Mouse (Mus musculus): ENCODE measurements around the gene Rad51c. TPM values are rescaled to one million over a fixed set of nuclear protein-coding genes. Genes with fewer than 3 reads are reported as not detected.
"Not testable (repeated sequence)": the region's sequence is repeated elsewhere in the genome, so short reads cannot be mapped to it uniquely, and the experiment has no call there.

The Rad51c gene
- total and polyA plus RNA-seq, 2 experiments from 2014 or later: 2.6 to 4.0 TPM

GRCm38 (mm10) chr11:87447429-87447828 is 42.7 kb upstream of the Rad51c start:
- Histone ChIP-seq H3K4me3 (ENCODE audit: low read depth, low read length) (no peak overlapping the region), H3K36me3 (ENCODE audit: insufficient read depth) (no peaks in the 10 kb centered on the region), H3K27me3 (ENCODE audit: insufficient read depth, low read length) (no peaks in the 10 kb centered on the region), H3K9ac (no peak overlapping the region), H3K9me3 (ENCODE audit: low read length) (no peaks in the 10 kb centered on the region), H3K27ac (ENCODE audit: low read depth, low read length) (no peak overlapping the region), H3K4me2 (ENCODE audit: low read depth) (no peak overlapping the region), H3K4me1 (ENCODE audit: insufficient read depth) (no peaks in the 10 kb centered on the region; the same call in 1 of the 2 replicates)
- no peak for TF ChIP-seq CTCF (IDR thresholded peaks at IDR 0.05; ENCODE audit: low read depth)
- ATAC-seq (no peak), DNase-seq (no peak)

GRCm38 (mm10) chr11:87446159-87446558 is 41.4 kb upstream of the Rad51c start:
- H3K36me3 ChIP-seq (ENCODE audit: insufficient read depth): no peaks in the 10 kb centered on the region
- no peak overlapping the region for H3K9ac ChIP-seq
- ATAC-seq: no peak
- 91% methylated on average over 3 of the region's 3 CpGs for WGBS
- H3K9me3 ChIP-seq (ENCODE audit: low read length): no peaks in the 10 kb centered on the region
- H3K4me3 ChIP-seq (ENCODE audit: low read depth, low read length): no peak overlapping the region
- no peaks in the 10 kb centered on the region for H3K27me3 ChIP-seq (ENCODE audit: insufficient read depth, low read length)
- DNase-seq: no peak
- H3K4me1 ChIP-seq (ENCODE audit: insufficient read depth): no peaks in the 10 kb centered on the region; the same call in 1 of the 2 replicates
- no peak for TF ChIP-seq CTCF (IDR thresholded peaks at IDR 0.05; ENCODE audit: low read depth)
- H3K27ac ChIP-seq (ENCODE audit: low read depth, low read length): no peak overlapping the region
- no peak overlapping the region for H3K4me2 ChIP-seq (ENCODE audit: low read depth)

GRCm38 (mm10) chr11:87445593-87445992 is 40.8 kb upstream of the Rad51c start:
- DNase-seq; H3K4me3 ChIP-seq (ENCODE audit: low read depth, low read length); H3K9ac ChIP-seq; H3K9me3 ChIP-seq (ENCODE audit: low read length); H3K27me3 ChIP-seq (ENCODE audit: insufficient read depth, low read length); ATAC-seq; H3K27ac ChIP-seq (ENCODE audit: low read depth, low read length); H3K4me1 ChIP-seq (ENCODE audit: insufficient read depth); H3K36me3 ChIP-seq (ENCODE audit: insufficient read depth); H3K4me2 ChIP-seq (ENCODE audit: low read depth): not testable (repeated sequence)
- 75% methylated on average over 3 of the region's 4 CpGs for whole genome bisulfite sequencing

GRCm38 (mm10) chr11:87444735-87445428 is 40.1 kb upstream of the Rad51c start:
- Histone ChIP-seq H3K9ac (no peak overlapping the region), H3K9me3 (ENCODE audit: low read length) (no peaks in the 10 kb centered on the region), H3K27ac (ENCODE audit: low read depth, low read length) (no peak overlapping the region), H3K27me3 (ENCODE audit: insufficient read depth, low read length) (no peaks in the 10 kb centered on the region), H3K4me2 (ENCODE audit: low read depth) (no peak overlapping the region; the same call in 1 of the 2 replicates), H3K4me1 (ENCODE audit: insufficient read depth) (no peaks in the 10 kb centered on the region; the same call in 1 of the 2 replicates), H3K4me3 (ENCODE audit: low read depth, low read length) (no peak overlapping the region), H3K36me3 (ENCODE audit: insufficient read depth) (no peaks in the 10 kb centered on the region)
- no peak for ATAC-seq
- DNase-seq: no peak
- TF ChIP-seq CTCF (IDR thresholded peaks at IDR 0.05; ENCODE audit: low read depth): no peak
- 8% methylated on average over 16 of the region's 16 CpGs for WGBS

- not testable (repeated sequence) for H3K36me3 ChIP-seq (ENCODE audit: insufficient read depth); H3K4me1 ChIP-seq (ENCODE audit: insufficient read depth); H3K27me3 ChIP-seq (ENCODE audit: insufficient read depth, low read length); H3K4me3 ChIP-seq (ENCODE audit: low read depth, low read length); DNase-seq; H3K27ac ChIP-seq (ENCODE audit: low read depth, low read length); H3K9ac ChIP-seq; ATAC-seq; H3K9me3 ChIP-seq (ENCODE audit: low read length); H3K4me2 ChIP-seq (ENCODE audit: low read depth)
- WGBS: 73% methylated on average over 10 of the region's 10 CpGs
Observed at GRCm38 (mm10) chr11:87444056-87444455, 39.3 kb upstream of the Rad51c start.

GRCm38 (mm10) chr11:87443373-87443883 is 38.7 kb upstream of the Rad51c start:
- H3K27me3 ChIP-seq (ENCODE audit: insufficient read depth, low read length): no peaks in the 10 kb centered on the region
- under 1% methylated on average over 5 of the region's 5 CpGs for WGBS
- no peaks in the 10 kb centered on the region; the same call in 1 of the 2 replicates for H3K4me1 ChIP-seq (ENCODE audit: insufficient read depth)
- no peak for ATAC-seq
- 0 out of 2 replicates have a peak, but pooled peaks have one; percentile 11 for TF ChIP-seq CTCF (IDR thresholded peaks at IDR 0.05; ENCODE audit: low read depth)
- H3K4me2 ChIP-seq (ENCODE audit: low read depth): no peak overlapping the region
- no peaks in the 10 kb centered on the region for H3K9me3 ChIP-seq (ENCODE audit: low read length)
- 0 out of 2 replicates have a peak overlapping the region, but pooled peaks have one; percentile 42 for H3K27ac ChIP-seq (ENCODE audit: low read depth, low read length)
- H3K9ac ChIP-seq: no peak overlapping the region
- H3K36me3 ChIP-seq (ENCODE audit: insufficient read depth): no peaks in the 10 kb centered on the region
- peak; percentile 84 for DNase-seq
- no peak overlapping the region for H3K4me3 ChIP-seq (ENCODE audit: low read depth, low read length)

GRCm38 (mm10) chr11:87442643-87443372 is 38.1 kb upstream of the Rad51c start:
- Histone ChIP-seq H3K4me2 (ENCODE audit: low read depth) (peak overlapping the region; percentile 49), H3K27ac (ENCODE audit: low read depth, low read length) (peak overlapping the region; percentile 71), H3K9ac (peak overlapping the region; percentile 46), H3K4me3 (ENCODE audit: low read depth, low read length) (peak overlapping the region; percentile 24)
- not testable (repeated sequence) for H3K36me3 ChIP-seq (ENCODE audit: insufficient read depth); H3K4me1 ChIP-seq (ENCODE audit: insufficient read depth); H3K27me3 ChIP-seq (ENCODE audit: insufficient read depth, low read length); H3K9me3 ChIP-seq (ENCODE audit: low read length)
- DNase-seq (peak; percentile 87), ATAC-seq (peak; percentile 95)
- WGBS: under 1% methylated on average over 31 of the region's 62 CpGs
